Mouse (Mus musculus) small intestine, adult 2 months (tissue): ENCODE data around the gene Gla.

Experiments
- CTCF ChIP-seq: fragments of 200-500 bp; IDR thresholded peaks from 2 replicates; pipeline ENCODE4 v1.5.1; 2012; ENCODE audit warnings: low read depth, mild to moderate bottlenecking, control low read depth, inconsistent platforms, low read length, moderate library complexity, mixed read lengths; ENCODE audit not compliant: insufficient replicate concordance, insufficient read length; ENCODE audit errors: extremely low read depth
- POLR2A ChIP-seq: fragments of 200-500 bp; IDR thresholded peaks from 2 replicates; pipeline ENCODE4 v1.6.1; 2012; ENCODE audit warnings: low read depth, mild to moderate bottlenecking, control low read depth, inconsistent platforms, low read length, moderate library complexity

- no peak for TF ChIP-seq CTCF
- TF ChIP-seq POLR2A = no peak
These were observed 22.4 kb upstream of the Gla start for GRCm38 (mm10) chrX:134623350-134623749.
